Mouse (Mus musculus) cerebellum, postnatal 36 days (tissue): ENCODE measurements around the gene 9430007A20Rik.
"Not testable (repeated sequence)": the region's sequence is repeated elsewhere in the genome, so short reads cannot be mapped to it uniquely, and the experiment has no call there.

Experiments used
- DNase-seq, 2 experiments: peaks; one replicate each; pipeline ENCODE4 v3.0.0; 2021 to 2022; ENCODE audit warnings: mixed read lengths in 2 of 2

The 9430007A20Rik gene

DNA sequence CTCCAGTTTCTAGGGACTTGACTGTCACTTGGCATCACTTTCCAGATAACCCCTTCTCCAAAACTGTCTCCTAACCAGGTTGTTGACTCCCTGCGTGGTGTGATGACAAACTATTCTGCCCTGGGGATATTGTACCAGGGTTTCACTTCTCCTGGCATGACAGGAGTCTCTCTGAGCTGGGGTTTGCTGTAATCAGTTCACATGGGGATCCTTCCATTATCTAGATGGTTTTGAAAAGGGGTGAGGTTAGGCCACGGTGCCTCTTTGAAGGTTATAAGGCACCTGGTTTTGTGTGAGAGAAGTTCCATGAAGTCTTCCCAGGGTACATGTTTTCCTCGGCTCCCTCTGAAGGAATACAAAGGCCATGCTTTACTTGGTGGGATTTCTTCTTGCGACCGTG is at the start of gene 9430007A20Rik:
Gene 9430007A20Rik (plus strand): TSS at position 301 of the 400 bp plus-strand sequence.
- DNase-seq: no peak

DNA sequence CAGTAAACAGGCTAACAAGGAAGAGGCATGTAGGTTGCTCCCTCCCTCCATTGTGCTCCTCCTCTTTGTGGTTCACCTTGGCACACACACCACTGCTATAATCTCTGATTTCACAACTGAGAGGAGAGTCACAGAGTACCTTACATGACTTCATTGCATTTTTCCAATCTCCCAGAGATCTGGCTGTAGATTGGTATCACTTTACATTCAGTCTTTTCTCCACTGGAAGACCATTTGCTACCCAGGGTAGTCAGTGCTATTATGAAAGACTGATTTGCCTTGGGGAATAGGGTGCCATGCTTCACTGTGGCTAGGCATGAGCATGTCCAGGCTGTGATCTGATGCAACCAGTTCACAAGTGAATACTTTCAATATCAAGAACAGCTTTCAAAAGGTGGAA is 26.3 kb upstream of the 9430007A20Rik start:
- DNase-seq: no peak

DNA sequence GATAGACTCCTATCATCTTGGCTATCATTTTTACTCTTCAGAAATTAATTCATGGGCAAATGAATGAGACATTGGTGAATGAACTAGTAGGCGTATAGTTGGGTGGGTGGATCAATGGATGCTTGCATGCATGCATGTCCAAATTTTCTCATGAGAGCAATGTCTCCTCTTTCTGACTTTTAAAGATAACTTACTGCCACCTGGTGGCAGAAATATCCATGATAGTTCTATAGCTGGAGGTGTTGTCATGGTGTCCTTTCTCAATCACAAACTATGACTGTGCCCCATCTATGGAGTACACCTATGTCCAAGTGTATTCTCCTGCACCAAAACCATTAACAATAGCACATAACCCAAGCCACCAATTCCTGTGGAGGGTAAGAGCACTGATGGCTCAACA is 13.1 kb upstream of the 9430007A20Rik start:
- DNase-seq: no peak

DNA sequence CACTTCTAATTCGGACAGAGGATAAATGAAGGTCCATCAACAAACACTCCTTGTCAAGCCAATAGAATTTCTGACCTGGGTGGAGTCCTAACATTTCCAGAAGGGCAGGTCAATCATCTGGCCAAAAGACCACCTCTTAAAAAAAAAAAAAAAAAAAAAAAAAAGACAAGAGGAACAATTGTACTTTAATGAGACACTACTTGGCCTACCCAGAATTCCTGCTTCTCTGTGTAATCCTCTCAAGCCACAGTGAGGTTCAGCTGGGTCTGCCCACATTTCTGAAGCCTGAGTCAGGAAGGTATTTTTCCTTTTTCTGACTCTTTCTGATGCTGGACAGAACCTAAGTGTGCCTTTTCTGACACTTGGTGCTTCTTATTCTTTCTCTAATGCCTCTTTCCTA is 25.1 kb downstream of the 9430007A20Rik start:
- DNase-seq: no peak

DNA sequence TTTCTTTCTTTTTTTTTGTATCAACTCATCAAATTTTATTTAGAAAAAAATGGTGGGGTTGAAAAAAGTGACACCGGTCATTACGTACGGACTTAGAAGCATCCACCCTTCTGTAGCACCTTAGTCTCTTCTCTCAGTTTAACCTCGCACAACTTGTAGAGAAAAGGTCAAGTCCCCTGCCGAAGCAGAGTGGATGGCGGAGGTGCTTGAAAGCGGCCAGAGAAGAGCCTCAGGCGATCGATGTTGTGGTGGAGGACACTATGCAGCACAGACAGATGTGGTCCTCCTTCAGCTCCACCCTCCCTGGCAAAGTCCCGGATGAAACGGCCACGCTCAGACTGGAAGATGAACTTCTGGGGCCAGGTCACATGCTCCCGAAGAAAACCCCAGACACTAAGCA is 25.7 kb downstream of the 9430007A20Rik start:
- not testable (repeated sequence) for DNase-seq

DNA sequence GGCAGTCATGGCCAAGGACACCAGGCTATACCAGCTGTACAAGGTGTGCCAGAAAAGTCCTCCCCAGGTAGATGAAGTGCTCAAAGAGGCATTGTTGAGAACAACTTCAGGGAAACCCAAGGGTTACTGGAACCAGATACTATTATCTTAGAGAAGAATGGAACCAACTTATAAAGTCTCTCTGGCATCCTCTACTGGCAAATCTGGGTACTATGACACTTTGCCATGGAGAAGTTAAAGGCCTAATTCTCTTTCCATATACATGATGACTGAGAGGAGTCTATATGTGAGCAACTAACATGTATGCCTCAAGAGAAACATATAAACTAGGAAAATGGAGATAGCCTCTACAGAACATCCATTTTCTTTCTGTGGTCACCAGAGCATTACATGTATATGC is 31.5 kb downstream of the 9430007A20Rik start:
- no peak for DNase-seq

DNA sequence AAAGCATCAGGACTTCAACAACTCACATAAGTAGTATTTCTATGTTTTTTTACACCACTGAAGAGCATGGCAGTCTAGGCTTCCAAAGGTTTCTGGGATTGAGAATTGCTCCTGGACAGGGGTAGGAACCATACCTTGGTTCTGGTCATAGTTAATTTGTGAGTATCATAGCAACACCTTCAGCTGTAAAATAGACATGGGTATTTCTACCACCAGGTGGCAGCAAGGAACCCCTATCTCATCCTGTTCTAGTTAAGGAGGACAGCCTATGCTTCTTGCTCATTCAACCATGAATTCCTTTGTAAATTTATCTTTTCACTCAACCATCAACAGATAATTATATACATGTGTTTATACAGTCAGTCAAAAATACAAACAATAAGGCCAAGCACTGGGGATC is 40.2 kb downstream of the 9430007A20Rik start:
- no peak for DNase-seq

DNA sequence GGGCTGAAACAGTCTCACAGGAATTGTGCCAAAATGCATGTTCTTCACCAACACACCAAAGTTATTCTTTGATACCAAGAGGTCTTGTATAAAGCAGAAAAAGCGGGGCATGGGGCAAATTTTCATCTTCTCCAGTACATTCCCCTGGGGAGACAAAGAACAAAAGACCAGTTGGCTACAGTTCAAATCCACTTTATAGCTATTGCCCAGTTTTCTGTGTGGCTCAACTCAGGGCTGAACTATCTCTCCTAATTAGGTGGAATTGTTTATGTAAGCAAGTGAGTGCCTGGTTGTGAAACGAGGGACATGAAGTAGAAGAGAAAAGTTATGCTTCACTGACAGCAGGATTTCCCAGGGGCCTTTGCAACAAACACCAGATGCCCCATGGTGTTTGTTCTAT is 41.6 kb downstream of the 9430007A20Rik start:
- no peak for DNase-seq

DNA sequence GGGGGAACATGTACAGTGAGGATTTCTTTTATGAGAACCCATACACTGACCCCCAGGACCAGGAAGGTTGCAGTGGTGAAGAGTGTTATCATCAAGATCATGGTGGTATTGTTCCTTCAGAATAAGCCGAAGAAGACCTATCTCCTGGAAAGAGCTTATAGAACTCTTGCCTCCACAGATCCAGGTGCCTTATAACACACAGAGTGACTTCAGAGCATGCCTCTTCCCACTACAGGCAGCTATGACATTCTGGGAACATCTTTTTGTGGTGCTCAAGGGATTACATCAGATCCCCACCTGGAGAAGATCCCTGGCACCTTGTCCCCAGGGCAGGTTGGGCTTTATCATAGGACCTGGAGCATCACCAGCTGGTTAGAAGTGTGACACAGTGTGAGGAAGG is 45.4 kb downstream of the 9430007A20Rik start, which contains the start of gene Gm13124:
Gene Gm13124 (minus strand): TSS at position 101 of the 400 bp plus-strand sequence.
- DNase-seq: no peak

DNA sequence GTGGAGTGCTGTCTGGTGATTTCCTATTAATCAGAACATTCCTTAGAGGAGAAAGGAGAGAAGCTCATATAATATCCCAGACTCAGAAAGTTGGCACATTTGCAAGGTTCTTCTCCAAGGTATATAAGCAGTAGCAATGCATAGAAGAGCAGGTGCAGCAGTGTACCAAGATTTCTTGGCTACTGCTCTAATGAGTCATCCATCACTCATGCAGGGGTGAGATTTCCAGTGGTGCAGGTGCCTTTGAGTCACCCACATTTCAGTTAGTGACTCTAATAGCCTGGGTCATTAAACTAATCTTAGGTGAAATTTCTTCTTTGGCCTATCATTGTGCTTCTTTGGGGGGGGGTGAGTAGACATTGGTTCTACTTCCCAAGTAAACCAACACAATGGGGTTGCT is 48.1 kb downstream of the 9430007A20Rik start:
- DNase-seq: no peak
